Mouse (Mus musculus) heart, postnatal 36 days (tissue): ENCODE results near the gene Kpna6. TPM values are rescaled to one million over a fixed set of nuclear protein-coding genes. Genes with fewer than 3 reads are reported as not detected.
A peak's percentile ranks its signal among the peaks of the same experiment; 100 is the strongest.

Source experiments
- DNase-seq, 2 experiments: peaks; one replicate each; pipeline ENCODE4 v3.0.0; 2021 to 2022
- intact Hi-C: fragments of 180-260 bp; cut with DNase I; formaldehyde crosslinking; loops from one replicate; pipeline ENCODE4 v1.15.1; 2025
- microRNA-seq, 2 experiments: library from miRNA; unstranded; fragments of <30 nt; microRNA quantifications; one replicate each; pipeline ENCODE4 v1.2.0; 2021; ENCODE audit warnings: borderline number of aligned reads in 2 of 2
- total RNA-seq, 2 experiments: library from RNA; stranded (reverse); gene quantifications; 2 replicates each; pipeline ENCODE4 v1.2.3; 2021

Kpna6 gene
- total RNA-seq, 2 experiments from 2014 or later = 63.3 to 73.1 TPM

DNA sequence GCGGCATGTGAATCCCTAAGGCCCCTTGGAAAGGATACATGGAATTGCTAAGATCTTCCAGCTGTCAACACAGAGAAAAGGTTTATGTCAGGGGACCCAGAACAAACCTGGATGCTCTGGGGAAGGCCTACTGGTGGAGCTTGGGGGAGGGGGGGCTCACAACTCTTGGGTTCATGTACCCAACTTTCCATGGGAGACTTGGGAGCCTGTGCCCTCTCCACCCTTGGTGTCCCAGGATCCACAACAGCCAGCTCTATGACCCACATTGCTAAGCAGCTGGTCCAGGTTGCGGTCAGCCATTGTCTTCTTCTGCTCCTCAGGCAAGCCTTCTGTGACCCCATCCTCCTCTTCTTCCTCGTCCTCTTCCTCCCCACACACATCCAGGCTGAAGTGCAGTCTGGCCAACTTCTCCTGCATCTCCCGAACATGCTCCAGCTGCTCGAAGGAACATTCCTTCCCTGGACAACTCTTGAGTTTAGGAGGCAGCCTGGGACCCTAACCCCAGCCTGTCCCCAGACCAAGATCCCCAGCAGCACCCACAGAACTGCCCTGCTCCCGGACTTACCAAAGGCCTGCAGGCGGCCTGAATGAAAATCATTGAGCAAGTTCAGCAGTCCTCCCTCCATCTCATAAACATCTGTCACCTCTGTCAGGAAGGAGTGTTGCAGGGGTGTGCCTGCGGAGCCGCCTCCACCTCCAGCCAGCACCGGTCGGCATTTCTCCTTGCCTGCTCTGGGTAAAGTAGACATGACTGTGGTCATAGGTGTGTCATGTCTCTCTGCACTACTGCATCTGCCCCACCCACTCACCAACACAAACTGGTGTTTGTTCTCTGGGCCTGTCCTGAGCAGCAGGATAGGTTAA is 51.9 kb downstream of the Kpna6 start:
- no peak for DNase-seq
- intact Hi-C loops = no loop called here

DNA sequence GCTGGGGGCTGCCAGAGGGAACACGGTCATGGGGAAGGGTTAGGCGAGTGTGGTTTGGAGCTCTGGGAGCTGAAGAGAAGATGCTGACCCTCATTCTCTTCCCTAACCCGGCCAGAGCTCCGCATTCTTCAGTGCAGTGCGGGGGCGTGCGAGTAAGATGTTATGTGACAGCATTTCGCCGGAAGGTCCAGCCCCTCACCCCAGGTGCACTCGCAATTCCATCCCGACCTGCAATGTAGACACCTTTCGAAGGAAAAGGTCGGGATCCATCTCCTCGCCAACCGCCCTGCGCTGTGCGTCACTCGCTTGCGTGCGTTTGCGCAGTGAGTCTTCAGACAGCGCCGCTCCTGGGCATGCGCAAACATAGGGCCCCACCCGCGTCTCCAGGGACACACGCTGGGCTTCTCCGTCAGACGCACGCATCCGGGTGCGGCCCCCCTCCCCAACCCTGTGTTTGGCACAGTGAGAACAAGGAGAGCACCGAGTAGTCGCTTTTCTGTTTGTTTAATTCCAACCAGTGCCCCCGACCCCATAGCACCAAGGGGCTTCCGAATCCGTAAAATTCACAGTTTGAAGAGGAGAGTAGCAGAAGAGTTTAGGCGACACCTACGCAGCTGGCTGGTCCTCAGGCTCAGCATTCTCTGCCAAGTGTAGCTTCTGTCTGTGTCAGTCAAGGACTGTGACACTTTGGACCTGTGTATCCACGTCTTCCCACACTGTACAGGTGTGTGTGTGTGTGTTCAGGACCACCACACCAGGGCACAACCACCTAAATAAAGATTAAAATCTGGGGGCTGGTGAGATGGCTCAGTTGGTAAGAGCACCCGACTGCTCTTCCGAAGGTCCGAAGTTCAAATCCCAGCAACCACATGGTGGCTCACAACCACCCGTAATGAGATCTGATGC is 53.5 kb downstream of the Kpna6 start, which contains the start of gene Iqcc:
Gene Iqcc (minus strand): TSS at position 314 of the 906 bp plus-strand sequence.
- intact Hi-C loops = no loop called here
- peak; percentile 95 to 96 for DNase-seq

DNA sequence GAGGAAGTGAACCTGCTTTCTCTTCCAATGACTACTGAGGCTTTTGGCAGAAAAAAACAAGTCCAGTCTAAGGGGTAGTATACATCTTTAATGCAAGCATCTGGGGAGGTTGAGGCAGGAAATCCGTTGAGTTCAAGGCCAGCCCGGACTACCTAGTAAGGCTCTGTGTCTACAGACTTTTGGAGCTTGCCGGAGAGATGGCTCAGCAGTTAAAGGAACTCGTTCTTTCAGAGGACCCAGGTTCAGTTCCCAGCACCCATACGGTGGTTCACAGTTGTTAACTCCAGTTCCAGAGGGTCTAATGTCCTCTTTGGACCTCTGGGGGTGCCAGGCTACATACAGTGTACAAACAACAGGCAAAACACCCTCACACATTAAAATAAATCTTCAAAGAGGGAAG is 54.5 kb downstream of the Kpna6 start:
- DNase-seq = no peak
- intact Hi-C loops = no loop called here

DNA sequence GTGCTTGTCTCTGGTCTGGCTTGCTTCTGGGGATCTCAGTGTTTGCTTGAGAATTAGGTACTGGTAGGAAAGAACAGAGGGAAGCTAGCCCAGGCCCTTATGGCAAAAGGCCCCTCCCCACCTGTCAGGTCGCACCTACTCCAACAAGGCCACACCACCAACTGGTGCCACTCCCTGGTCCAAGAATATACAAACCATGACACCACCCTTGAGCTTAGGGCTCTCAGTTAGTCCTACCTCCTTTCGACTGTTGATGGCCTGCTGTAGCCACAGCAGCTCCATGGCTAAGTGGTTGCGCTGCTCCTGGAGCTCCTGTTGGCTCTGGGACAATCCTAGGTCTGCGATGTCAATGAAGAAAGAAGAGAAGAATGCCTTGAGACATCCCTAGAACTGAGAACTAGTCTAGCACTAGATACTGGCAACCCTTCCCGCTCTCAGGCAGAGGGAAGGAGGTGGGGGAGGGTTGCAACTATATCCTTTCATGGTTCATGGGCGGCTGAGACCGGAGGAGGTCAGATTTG is 55.4 kb downstream of the Kpna6 start:
- intact Hi-C loops = no loop called here
- DNase-seq = no peak

DNA sequence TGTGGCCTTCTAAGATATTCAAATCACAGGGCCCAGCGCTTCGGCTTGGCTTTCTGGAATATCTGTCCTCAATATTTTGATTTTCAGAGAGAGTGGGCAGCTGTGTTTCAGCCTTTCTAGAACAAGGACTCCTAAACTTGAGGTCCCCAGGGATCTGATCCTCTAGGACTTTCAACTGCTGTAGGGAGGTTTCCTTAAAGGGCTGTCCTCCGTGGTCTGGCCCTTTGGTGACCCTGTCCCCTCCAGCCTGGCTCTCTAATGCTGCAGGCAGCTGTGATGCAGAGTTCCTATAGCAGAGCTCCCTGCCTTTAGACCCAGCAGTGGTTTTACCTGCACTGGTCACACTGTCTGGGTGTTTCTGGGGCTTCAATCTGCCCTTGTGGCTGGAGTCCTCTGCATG is 55.9 kb downstream of the Kpna6 start:
- no peak for DNase-seq
- intact Hi-C loops = no loop called here

DNA sequence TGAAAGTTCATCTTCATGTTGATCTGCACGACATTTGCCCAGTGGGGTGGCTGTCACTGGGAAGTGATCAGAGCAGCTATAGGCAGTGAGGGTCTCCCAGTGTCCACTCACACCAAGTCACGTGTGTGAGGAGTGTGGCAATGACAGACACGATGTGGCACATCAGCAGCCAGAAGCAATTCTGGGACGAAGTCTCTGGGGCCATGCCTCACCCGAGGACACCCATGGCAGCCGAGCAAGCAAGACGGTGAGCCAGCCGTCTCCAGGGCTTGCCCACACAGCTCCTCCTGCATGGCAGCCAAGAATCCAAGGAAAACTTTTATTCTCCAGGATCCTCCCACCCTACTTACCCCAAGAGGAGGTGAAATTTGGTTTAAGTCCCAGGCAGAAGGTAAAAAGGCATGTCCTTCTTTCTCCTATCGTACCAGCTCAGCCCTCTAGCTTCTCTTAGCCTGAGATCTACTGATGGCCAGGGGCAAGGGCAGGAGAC is 56.7 kb downstream of the Kpna6 start:
- intact Hi-C loops = no loop called here
- no peak for DNase-seq

DNA sequence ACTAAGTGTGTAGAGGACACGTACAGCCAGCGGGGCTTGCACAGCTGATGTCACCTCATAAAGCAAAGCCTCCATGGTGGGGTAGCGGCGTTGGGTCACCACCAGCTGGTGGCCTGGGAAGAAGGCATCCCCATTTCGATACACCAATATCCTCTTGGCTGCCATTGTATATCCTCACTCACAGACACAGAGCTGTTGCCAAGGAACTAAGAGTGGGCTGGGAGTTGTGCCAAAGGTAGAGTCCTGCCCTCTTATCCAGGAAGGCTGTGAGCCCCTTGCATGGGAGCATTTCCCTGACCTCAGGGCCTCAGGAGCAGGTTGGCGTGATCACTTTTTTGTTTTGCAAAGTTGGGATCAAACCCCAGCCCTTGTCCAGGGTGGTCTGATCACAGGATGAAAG is 58.5 kb downstream of the Kpna6 start, which contains the start of gene Dcdc2b:
Gene Dcdc2b (minus strand): TSS at position 165 of the 400 bp plus-strand sequence.
- intact Hi-C loops = no loop called here
- DNase-seq = peak; percentile 26 to 36

DNA sequence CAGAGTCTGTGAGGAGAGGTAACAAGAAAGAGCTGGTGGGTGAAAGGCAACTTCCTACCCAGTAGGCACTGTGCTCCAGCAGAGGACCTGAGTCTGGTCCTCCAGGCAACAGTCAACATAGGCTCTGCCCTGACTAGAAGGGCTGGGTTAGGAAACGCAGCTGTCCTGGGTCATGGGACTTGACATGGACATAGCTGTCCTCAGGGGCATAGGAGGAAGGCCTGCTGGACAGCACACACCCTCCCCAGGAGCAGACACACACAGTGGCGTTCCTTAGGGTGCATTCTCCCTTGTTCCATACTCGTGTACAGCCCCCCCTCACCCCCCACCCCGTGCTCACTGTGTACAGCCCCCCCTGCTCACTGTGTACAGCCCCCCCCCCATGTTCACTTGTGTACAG is 62.1 kb downstream of the Kpna6 start:
- intact Hi-C loops = no loop called here
- DNase-seq = no peak

DNA sequence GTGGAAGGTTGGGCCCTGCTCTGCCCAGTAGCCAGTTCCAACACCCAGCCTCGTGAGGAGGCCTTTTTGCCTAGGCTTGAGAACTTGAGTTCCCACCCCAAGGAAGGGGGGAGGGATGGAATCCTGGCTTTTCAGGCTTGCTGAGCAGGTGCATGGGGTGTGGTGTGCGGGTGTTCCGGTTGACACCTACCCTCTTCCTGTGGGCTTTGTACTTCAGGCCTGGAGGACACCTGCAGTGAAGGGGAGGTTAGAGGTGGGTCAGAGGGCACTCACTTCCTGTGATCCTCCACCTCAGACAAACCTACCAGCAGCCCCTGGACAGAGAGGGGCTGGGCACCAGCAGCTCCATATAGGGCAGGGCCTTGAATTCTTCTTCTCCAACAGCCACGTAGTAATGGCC is 62.5 kb downstream of the Kpna6 start:
- intact Hi-C loops = no loop called here
- DNase-seq = no peak

DNA sequence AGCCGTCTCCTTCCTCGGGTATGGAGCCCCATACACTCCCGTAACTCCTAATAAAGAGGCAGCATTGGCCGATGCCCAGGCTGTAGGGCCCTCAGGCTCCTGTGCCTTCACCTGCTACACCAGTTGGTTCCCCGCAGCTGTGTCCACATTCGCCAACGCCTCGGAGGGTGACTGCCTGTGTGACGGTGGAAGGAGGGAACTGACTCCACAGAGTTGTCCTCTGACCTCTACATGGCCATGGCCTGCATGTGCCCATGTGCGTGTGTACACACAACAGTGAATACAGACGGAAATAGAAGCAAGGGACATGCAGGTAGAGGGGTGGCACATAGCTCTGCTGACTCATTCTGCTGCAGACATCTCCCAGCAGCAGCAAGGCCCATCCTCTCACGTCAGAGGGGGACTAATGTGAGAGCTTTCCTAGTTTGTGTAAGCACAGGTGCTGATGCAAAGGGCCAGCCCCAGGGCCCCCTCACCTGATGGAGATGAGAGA is 63.4 kb downstream of the Kpna6 start:
- no peak for DNase-seq
- intact Hi-C loops = loop anchor here (2.0 to 10.0 kb wide), 3 partner anchors 60 to 274 kb away; partner anchors contain the start of genes Rbbp4 and Zbtb8os

DNA sequence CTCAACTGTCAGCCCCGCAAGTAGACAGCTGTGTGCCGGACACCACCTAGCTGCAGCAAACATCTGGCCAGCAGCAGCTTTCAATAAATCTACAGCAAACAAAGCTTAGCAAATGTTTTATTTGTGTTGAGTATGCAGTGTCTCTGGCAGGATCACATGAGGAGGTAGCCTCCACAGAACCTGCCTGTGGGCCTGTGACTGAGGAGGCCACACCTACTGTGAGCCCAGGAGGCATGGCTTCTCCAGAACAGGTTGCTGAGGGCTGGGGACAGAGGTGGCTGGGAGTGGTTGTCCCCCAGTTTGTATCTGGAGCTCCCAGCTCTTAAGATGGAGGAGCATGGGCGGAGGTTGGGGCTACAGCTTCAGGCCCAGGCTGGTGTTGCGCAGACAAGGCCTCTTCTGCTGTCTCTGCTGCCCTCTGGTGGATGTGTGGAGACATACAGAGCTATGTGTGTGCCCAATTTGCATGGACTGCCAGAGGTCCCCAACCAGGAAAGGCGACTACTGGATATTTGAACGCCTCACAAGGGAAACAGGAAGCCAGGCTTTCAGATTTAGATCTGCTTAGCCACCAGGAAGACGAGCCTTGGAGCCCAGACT is 64.0 kb downstream of the Kpna6 start:
- intact Hi-C loops = loop anchor here (1.0 to 10.0 kb wide), 4 partner anchors 23 to 274 kb away; partner anchors contain the start of genes Rbbp4 and Zbtb8os
- peak; percentile 76 to 79 for DNase-seq

DNA sequence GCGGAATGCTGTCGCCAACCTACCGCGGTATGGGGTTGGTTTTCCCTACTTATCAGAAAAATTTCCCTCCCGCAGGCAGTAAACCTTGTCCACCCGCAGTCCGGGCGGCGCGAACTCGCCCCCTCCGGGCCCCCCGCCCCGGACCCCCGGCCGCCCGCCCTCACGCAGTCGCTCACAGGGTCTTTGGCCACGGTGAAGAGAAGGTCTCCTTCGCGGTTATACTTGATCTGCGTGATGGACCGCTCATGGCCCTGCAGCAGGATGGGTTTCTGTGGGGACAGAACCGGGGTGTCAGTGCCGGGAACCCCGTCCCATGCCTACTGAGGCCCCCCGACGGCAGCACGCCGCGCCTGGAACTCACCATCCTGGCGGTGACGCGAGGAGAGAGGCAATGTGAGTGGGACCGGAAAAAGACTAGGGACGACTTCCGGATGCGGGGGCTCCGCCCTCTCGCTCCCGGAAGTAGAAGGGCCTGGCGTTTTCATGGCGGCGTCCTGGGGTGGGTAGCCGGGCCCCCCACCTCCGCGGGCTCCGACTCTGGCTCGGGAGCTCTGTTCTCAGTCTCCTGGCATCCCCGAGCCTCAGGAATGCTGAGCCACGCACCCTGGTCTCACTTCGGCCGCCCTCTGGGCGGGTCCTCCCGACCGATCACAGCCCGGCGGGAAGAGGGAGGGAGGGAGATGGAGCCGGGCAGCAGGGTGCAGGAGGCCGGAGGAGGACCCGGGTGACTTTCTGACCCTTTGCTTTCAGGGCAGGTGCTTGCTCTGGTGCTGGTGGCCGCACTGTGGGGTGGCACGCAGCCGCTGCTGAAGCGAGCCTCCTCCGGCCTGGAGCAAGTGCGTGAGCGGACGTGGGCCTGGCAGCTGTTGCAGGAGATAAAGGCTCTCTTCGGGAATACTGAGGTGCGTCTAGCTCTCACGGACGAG is 72.1 kb downstream of the Kpna6 start, which contains the start of the genes Eif3i and Tmem234:
Gene Eif3i (minus strand): TSS at position 416 of the 926 bp plus-strand sequence.
Gene Tmem234 (plus strand): TSS at position 436 of the 926 bp plus-strand sequence.
- DNase-seq = peak; percentile 78 to 86
- intact Hi-C loops = loop anchor here (5.0 to 10.0 kb wide), 2 partner anchors 138 to 266 kb away; partner anchors contain the start of genes Bsdc1, Rbbp4 and Zbtb8os

Small RNA genes lying within 50 kb of the gene (microRNA-seq; reads per million reads assigned to microRNA genes)
- 0.72 to 2.0 reads per million in 2 experiments for gene Mir7016

Other genes starting within 250 kb of the Kpna6 start
- gene Zbtb8b, start 231.9 kb downstream of the Kpna6 start, total RNA-seq = not detected
- gene Bsdc1, start 211.2 kb downstream of the Kpna6 start, total RNA-seq = 10 to 100 TPM; 50.3 to 53.8 TPM
- not detected for gene Tssk3, start 181.7 kb downstream of the Kpna6 start, total RNA-seq
- gene Fam229a, start 181.6 kb downstream of the Kpna6 start, total RNA-seq = not detected
- gene Marcksl1, start 159.2 kb downstream of the Kpna6 start, total RNA-seq = 1 to 10 TPM; 4.4 to 5.7 TPM
- gene Hdac1, start 130.1 kb downstream of the Kpna6 start, total RNA-seq = 10 to 100 TPM; 17.7 to 21.1 TPM
- 1 to 10 TPM in 1 of 2 experiments, under 1 TPM in 1; 0.72 to 1.5 TPM for gene Lck, start 99.1 kb downstream of the Kpna6 start, total RNA-seq
- under 1 TPM; 0.46 to 1.00 TPM for gene Fam167b, start 94.2 kb downstream of the Kpna6 start, total RNA-seq
- 100 to 1,000 TPM; 125 to 129 TPM for gene Eif3i, start 72.1 kb downstream of the Kpna6 start, total RNA-seq
- gene Tmem234, start 72.1 kb downstream of the Kpna6 start, total RNA-seq = 10 to 100 TPM; 42.7 to 43.6 TPM
- gene Dcdc2b, start 58.5 kb downstream of the Kpna6 start, total RNA-seq = under 1 TPM; 0.44 to 0.95 TPM
- 10 to 100 TPM; 14.4 to 18.7 TPM for gene Iqcc, start 53.7 kb downstream of the Kpna6 start, total RNA-seq
- gene Ccdc28b, start 48.8 kb downstream of the Kpna6 start, total RNA-seq = 10 to 100 TPM; 21.1 to 26.9 TPM
- 10 to 100 TPM; 23.9 to 32.0 TPM for gene Txlna, start 31.7 kb downstream of the Kpna6 start, total RNA-seq
- gene Tmem39b, start 24.1 kb upstream of the Kpna6 start, total RNA-seq = 1 to 10 TPM; 4.1 to 4.7 TPM
- 10 to 100 TPM; 35.4 to 44.2 TPM for gene Khdrbs1, start 69.5 kb upstream of the Kpna6 start, total RNA-seq
- 100 to 1,000 TPM; 203 to 210 TPM for gene Ptp4a2, start 138.5 kb upstream of the Kpna6 start, total RNA-seq